Mouse (Mus musculus): ENCODE data around the gene Rpn2.

DNA sequence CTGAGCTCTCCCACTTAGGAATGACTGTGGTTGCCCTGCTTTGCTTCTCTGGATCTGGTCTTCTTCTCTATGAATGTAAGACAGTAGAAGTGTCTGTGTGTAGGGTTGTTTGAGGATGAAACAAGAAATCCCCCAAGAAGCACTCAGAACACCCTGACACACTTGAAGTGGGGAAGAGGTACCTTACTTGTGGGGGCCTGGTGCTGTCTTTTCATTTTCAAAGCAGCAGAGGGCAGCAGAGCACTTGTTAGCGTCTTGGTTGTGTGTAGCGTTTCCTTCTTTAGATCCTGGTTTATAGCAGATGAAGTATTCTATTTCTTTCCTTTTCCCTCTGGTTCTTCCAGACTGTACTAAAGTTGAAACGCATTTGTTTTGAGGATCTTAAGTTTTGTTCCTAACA lies 8.7 kb downstream of the Rpn2 start:
- TF ChIP-seq CTCF (IDR thresholded peaks at IDR 0.05; ENCODE audit: low read depth) (peak; percentile 68), EP300 (IDR thresholded peaks at IDR 0.05; ENCODE audit: low read depth) (no peak)
